Mouse (Mus musculus): ENCODE measurements around the gene 1600014C10Rik. TPM values are rescaled to one million over a fixed set of nuclear protein-coding genes. Genes with fewer than 3 reads are reported as not detected.

The 1600014C10Rik gene
- polyA plus RNA-seq, 1 experiment, result 14.1 TPM

GRCm38 (mm10) chr7:38152571-38152970 lies 30.4 kb upstream of the 1600014C10Rik start:
- TF ChIP-seq POLR2A (IDR thresholded peaks at IDR 0.05; ENCODE audit: low read depth, low read length) (no peak), CTCF (IDR thresholded peaks at IDR 0.05; ENCODE audit: extremely low read depth, insufficient read depth, insufficient read length, insufficient replicate concordance) (no peak)
- no peak overlapping the region for H3K4me3 ChIP-seq (ENCODE audit: extremely low read depth, insufficient read depth, insufficient read length)
- H3K4me1 ChIP-seq (ENCODE audit: control insufficient read depth, insufficient read depth, insufficient read length), result peaks cover 3% of the 10 kb centered on the region; the same call in 1 of the 2 replicates
- DNase-seq (ENCODE audit: low read depth in 1 of 2, low spot score in 2 of 2), result no peak
- WGBS, result 85% methylated on average over 3 of the region's 3 CpGs
- H3K36me3 ChIP-seq (ENCODE audit: control insufficient read depth, insufficient read depth, low read length), result no peaks in the 10 kb centered on the region
- H3K27ac ChIP-seq (ENCODE audit: insufficient read depth, low read length), result no peak overlapping the region
- H3K27me3 ChIP-seq (ENCODE audit: control insufficient read depth, insufficient read depth, low read length), result no peaks in the 10 kb centered on the region

- Histone ChIP-seq H3K4me3 (ENCODE audit: extremely low read depth, insufficient read depth, insufficient read length) (no peak overlapping the region), H3K27ac (ENCODE audit: insufficient read depth, low read length) (no peak overlapping the region), H3K36me3 (ENCODE audit: control insufficient read depth, insufficient read depth, low read length) (no peaks in the 10 kb centered on the region), H3K27me3 (ENCODE audit: control insufficient read depth, insufficient read depth, low read length) (no peaks in the 10 kb centered on the region), H3K4me1 (ENCODE audit: control insufficient read depth, insufficient read depth, insufficient read length) (peaks cover 3% of the 10 kb centered on the region; the same call in 1 of the 2 replicates)
- WGBS, result 37% methylated on average over 5 of the region's 5 CpGs
- no peak for TF ChIP-seq CTCF (IDR thresholded peaks at IDR 0.05; ENCODE audit: extremely low read depth, insufficient read depth, insufficient read length, insufficient replicate concordance)
- TF ChIP-seq POLR2A (IDR thresholded peaks at IDR 0.05; ENCODE audit: low read depth, low read length), result no peak
- DNase-seq (ENCODE audit: low read depth in 1 of 2, low spot score in 2 of 2), result no peak
These were observed 27.2 kb upstream of the 1600014C10Rik start for GRCm38 (mm10) chr7:38155829-38156228.

GRCm38 (mm10) chr7:38158764-38159458 lies 24.1 kb upstream of the 1600014C10Rik start:
- WGBS, result 89% methylated on average over 9 of the region's 9 CpGs
- TF ChIP-seq CTCF (IDR thresholded peaks at IDR 0.05; ENCODE audit: extremely low read depth, insufficient read depth, insufficient read length, insufficient replicate concordance) (no peak), POLR2A (IDR thresholded peaks at IDR 0.05; ENCODE audit: low read depth, low read length) (no peak)

GRCm38 (mm10) chr7:38161438-38161837 lies 21.6 kb upstream of the 1600014C10Rik start:
- H3K27ac ChIP-seq (ENCODE audit: insufficient read depth, low read length), result no peak overlapping the region
- TF ChIP-seq POLR2A (IDR thresholded peaks at IDR 0.05; ENCODE audit: low read depth, low read length) (no peak), CTCF (IDR thresholded peaks at IDR 0.05; ENCODE audit: extremely low read depth, insufficient read depth, insufficient read length, insufficient replicate concordance) (no peak)
- no peak overlapping the region for H3K4me3 ChIP-seq (ENCODE audit: extremely low read depth, insufficient read depth, insufficient read length)
- no peaks in the 10 kb centered on the region for H3K36me3 ChIP-seq (ENCODE audit: control insufficient read depth, insufficient read depth, low read length)
- DNase-seq (ENCODE audit: low read depth in 1 of 2, low spot score in 2 of 2), result no peak
- no peaks in the 10 kb centered on the region for H3K27me3 ChIP-seq (ENCODE audit: control insufficient read depth, insufficient read depth, low read length)
- peaks cover 9% of the 10 kb centered on the region; the same call in 1 of the 2 replicates for H3K4me1 ChIP-seq (ENCODE audit: control insufficient read depth, insufficient read depth, insufficient read length)
- 96% methylated on average over 2 of the region's 2 CpGs for WGBS

More at GRCm38 (mm10) chr7:38158764-38159458, 24.1 kb upstream of the 1600014C10Rik start:
- H3K36me3 ChIP-seq (ENCODE audit: control insufficient read depth, insufficient read depth, low read length), result no peaks in the 10 kb centered on the region
- peaks cover 8% of the 10 kb centered on the region; the same call in 1 of the 2 replicates for H3K4me1 ChIP-seq (ENCODE audit: control insufficient read depth, insufficient read depth, insufficient read length)
- H3K27ac ChIP-seq (ENCODE audit: insufficient read depth, low read length), result no peak overlapping the region
- H3K27me3 ChIP-seq (ENCODE audit: control insufficient read depth, insufficient read depth, low read length), result no peaks in the 10 kb centered on the region
- H3K4me3 ChIP-seq (ENCODE audit: extremely low read depth, insufficient read depth, insufficient read length), result no peak overlapping the region
- no peak for DNase-seq (ENCODE audit: low read depth in 1 of 2, low spot score in 2 of 2)

- WGBS, result 6% methylated on average over 9 of the region's 9 CpGs
- Histone ChIP-seq H3K27me3 (ENCODE audit: control insufficient read depth, insufficient read depth, low read length) (no peaks in the 10 kb centered on the region), H3K4me1 (ENCODE audit: control insufficient read depth, insufficient read depth, insufficient read length) (peaks cover 9% of the 10 kb centered on the region; the same call in 1 of the 2 replicates), H3K4me3 (ENCODE audit: extremely low read depth, insufficient read depth, insufficient read length) (no peak overlapping the region), H3K27ac (ENCODE audit: insufficient read depth, low read length) (peak overlapping the region; percentile 40), H3K36me3 (ENCODE audit: control insufficient read depth, insufficient read depth, low read length) (no peaks in the 10 kb centered on the region)
- TF ChIP-seq POLR2A (IDR thresholded peaks at IDR 0.05; ENCODE audit: low read depth, low read length), result no peak
- no peak for TF ChIP-seq CTCF (IDR thresholded peaks at IDR 0.05; ENCODE audit: extremely low read depth, insufficient read depth, insufficient read length, insufficient replicate concordance)
- DNase-seq (ENCODE audit: low read depth in 1 of 2, low spot score in 2 of 2), result no peak
These were observed 19.5 kb upstream of the 1600014C10Rik start for GRCm38 (mm10) chr7:38163433-38164050.

- H3K4me3 ChIP-seq (ENCODE audit: extremely low read depth, insufficient read depth, insufficient read length), result no peak overlapping the region
- WGBS, result 61% methylated on average over 21 of the region's 21 CpGs
- no peak for DNase-seq (ENCODE audit: low read depth in 1 of 2, low spot score in 2 of 2)
These were observed 15.9 kb upstream of the 1600014C10Rik start for GRCm38 (mm10) chr7:38166930-38167645.

More at GRCm38 (mm10) chr7:38166930-38167645, 15.9 kb upstream of the 1600014C10Rik start:
- Histone ChIP-seq H3K27me3 (ENCODE audit: control insufficient read depth, insufficient read depth, low read length) (no peaks in the 10 kb centered on the region), H3K27ac (ENCODE audit: insufficient read depth, low read length) (no peak overlapping the region), H3K36me3 (ENCODE audit: control insufficient read depth, insufficient read depth, low read length) (no peaks in the 10 kb centered on the region), H3K4me1 (ENCODE audit: control insufficient read depth, insufficient read depth, insufficient read length) (peaks cover 9% of the 10 kb centered on the region; the same call in 1 of the 2 replicates)
- TF ChIP-seq POLR2A (IDR thresholded peaks at IDR 0.05; ENCODE audit: low read depth, low read length) (no peak), CTCF (IDR thresholded peaks at IDR 0.05; ENCODE audit: extremely low read depth, insufficient read depth, insufficient read length, insufficient replicate concordance) (no peak)

All from spleen, adult 2 months (tissue).